Mouse (Mus musculus) hindbrain, postnatal 0 days (tissue): ENCODE data around the gene Myo16. TPM values are rescaled to one million over a fixed set of nuclear protein-coding genes. Genes with fewer than 3 reads are reported as not detected.

Source experiments
- ATAC-seq: fragments of 200-750 bp; cut with Nextera tagmentation; 2 replicates; pipeline ENCODE4 v1.8.0; 2017; ENCODE audit warnings: mild to moderate bottlenecking, moderate TSS enrichment, moderate library complexity
- DNase-seq: peaks from one replicate; pipeline ENCODE4 v3.0.0-alpha.2; 2015; ENCODE audit warnings: low spot score
- H3K27ac ChIP-seq: fragments of 300-500 bp; sonication (generic); 2 replicates; pipeline ENCODE4 v1.5.1; 2014; ENCODE audit warnings: mild to moderate bottlenecking
- H3K27me3 ChIP-seq: fragments of 300-500 bp; sonication (generic); 2 replicates; pipeline ENCODE4 v1.6.1; 2014; ENCODE audit warnings: low read length, mixed read lengths; ENCODE audit not compliant: insufficient read depth
- H3K36me3 ChIP-seq: fragments of 300-500 bp; sonication (generic); 2 replicates; pipeline ENCODE4 v1.6.1; 2014; ENCODE audit warnings: low read length, mixed read lengths; ENCODE audit not compliant: insufficient read depth
- H3K4me1 ChIP-seq: fragments of 300-500 bp; sonication (generic); 2 replicates; pipeline ENCODE4 v1.6.1; 2014; ENCODE audit warnings: antibody characterized with exemption, low read length, mixed read lengths; ENCODE audit not compliant: insufficient read depth
- H3K4me2 ChIP-seq: fragments of 300-500 bp; sonication (generic); 2 replicates; pipeline ENCODE4 v1.6.1; 2014; ENCODE audit warnings: low read depth, mild to moderate bottlenecking, low read length, moderate library complexity, mixed read lengths
- H3K4me3 ChIP-seq: fragments of 300-500 bp; sonication (generic); 2 replicates; pipeline ENCODE4 v1.5.1; 2014; ENCODE audit warnings: low read length
- H3K9ac ChIP-seq: fragments of 300-500 bp; sonication (generic); replicated peaks from 2 replicates; pipeline ENCODE4 v1.6.1; 2014; ENCODE audit warnings: mild to moderate bottlenecking, low read length, moderate library complexity, mixed read lengths
- H3K9me3 ChIP-seq: fragments of 300-500 bp; sonication (generic); 2 replicates; pipeline ENCODE4 v1.6.1; 2016; ENCODE audit warnings: low read length, mixed read lengths
- CTCF ChIP-seq: IDR thresholded peaks from 2 replicates; pipeline ENCODE4 v1.5.1; 2016; ENCODE audit warnings: antibody characterized with exemption, control low read depth, low read depth
- WGBS: fragments of 180-500 bp; shearing (Covaris S2); extraction: QIAGEN DNeasy Blood & Tissue Kit; methylation state at CpG from one replicate; pipeline ENCODE4 v1.1.7; 2014; 5-methylcytosine and 5-hydroxymethylcytosine counted together
- polyA plus RNA-seq: library from polyadenylated mRNA; unstranded; fragments of >200 nt; fragmentation: Nextera tagmentation; extraction: Ambion mirVana; gene quantifications from 2 replicates; pipeline ENCODE4 v1.2.1, GENCODE M21; 2015
- total RNA-seq: library from RNA; depleted of rRNA; stranded (reverse); fragments of >200 nt; gene quantifications from 2 replicates; pipeline ENCODE4 v1.2.3, GENCODE M21; 2014

Myo16 gene
- total and polyA plus RNA-seq, 2 experiments from 2014 or later = 8.7 to 71.2 TPM

GRCm38 (mm10) chr8:10270094-10270493 lies 116.4 kb downstream of the Myo16 start:
- H3K27me3 ChIP-seq = no peaks in the 10 kb centered on the region
- no peak overlapping the region for H3K27ac ChIP-seq
- H3K4me3 ChIP-seq = no peak overlapping the region
- no peak overlapping the region for H3K9ac ChIP-seq
- no peak for DNase-seq
- ATAC-seq = no peak
- H3K36me3 ChIP-seq = no peaks in the 10 kb centered on the region
- H3K9me3 ChIP-seq = no peaks in the 10 kb centered on the region
- no peak for TF ChIP-seq CTCF
- no peak overlapping the region for H3K4me2 ChIP-seq
- no peaks in the 10 kb centered on the region for H3K4me1 ChIP-seq
- 93% methylated on average over 4 of the region's 4 CpGs for WGBS

GRCm38 (mm10) chr8:10292600-10292999 lies 138.9 kb downstream of the Myo16 start:
- H3K4me2 ChIP-seq = no peak overlapping the region
- 71% methylated on average over 4 of the region's 4 CpGs for WGBS
- no peak overlapping the region for H3K27ac ChIP-seq
- no peaks in the 10 kb centered on the region for H3K36me3 ChIP-seq
- no peak overlapping the region for H3K4me3 ChIP-seq
- H3K4me1 ChIP-seq = no peaks in the 10 kb centered on the region
- no peak overlapping the region for H3K9ac ChIP-seq
- no peaks in the 10 kb centered on the region for H3K9me3 ChIP-seq
- no peaks in the 10 kb centered on the region for H3K27me3 ChIP-seq
- DNase-seq (no peak), ATAC-seq (no peak)
- no peak for TF ChIP-seq CTCF

GRCm38 (mm10) chr8:10300797-10301196 lies 147.1 kb downstream of the Myo16 start:
- DNase-seq (peak; percentile 33), ATAC-seq (no peak)
- no peaks in the 10 kb centered on the region for H3K9me3 ChIP-seq
- WGBS = 48% methylated on average over 3 of the region's 3 CpGs
- H3K4me3 ChIP-seq = no peak overlapping the region
- H3K36me3 ChIP-seq = no peaks in the 10 kb centered on the region
- H3K4me1 ChIP-seq = peaks cover 6% of the 10 kb centered on the region; the same call in 1 of the 2 replicates
- H3K4me2 ChIP-seq = no peak overlapping the region
- no peak overlapping the region for H3K27ac ChIP-seq
- TF ChIP-seq CTCF = peak; percentile 63
- H3K9ac ChIP-seq = no peak overlapping the region
- no peaks in the 10 kb centered on the region for H3K27me3 ChIP-seq

DNA sequence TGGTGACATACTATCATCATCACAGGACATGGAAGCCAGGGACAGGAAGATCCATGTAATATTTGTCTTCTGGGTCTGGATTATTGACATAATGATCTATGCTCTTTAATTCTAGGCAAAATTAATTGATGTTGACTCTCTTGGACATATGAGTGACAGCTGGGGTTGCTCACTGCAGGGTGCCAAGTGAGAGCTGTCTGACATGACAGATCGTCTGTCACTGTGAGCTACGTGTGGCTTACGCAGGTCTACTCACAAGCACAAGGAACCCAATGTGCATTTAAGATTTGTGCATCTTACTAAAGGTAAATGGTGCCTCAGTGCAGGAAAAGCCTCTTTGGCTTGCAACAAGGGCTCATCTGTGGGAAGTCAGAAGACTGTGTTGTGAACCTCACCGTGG lies 149.3 kb downstream of the Myo16 start:
- ATAC-seq (no peak), DNase-seq (peak; percentile 30)
- 42% methylated on average over 4 of the region's 4 CpGs for WGBS
- Histone ChIP-seq H3K4me1 (peaks cover 12% of the 10 kb centered on the region; the same call in 1 of the 2 replicates), H3K4me2 (no peak overlapping the region), H3K36me3 (no peaks in the 10 kb centered on the region), H3K4me3 (no peak overlapping the region), H3K27me3 (no peaks in the 10 kb centered on the region), H3K27ac (no peak overlapping the region), H3K9me3 (no peaks in the 10 kb centered on the region), H3K9ac (no peak overlapping the region)
- no peak for TF ChIP-seq CTCF

- DNase-seq (no peak), ATAC-seq (no peak)
- 67% methylated on average over 3 of the region's 3 CpGs for WGBS
- H3K4me1 ChIP-seq = peaks cover 15% of the 10 kb centered on the region; the same call in 1 of the 2 replicates
- no peak for TF ChIP-seq CTCF
- H3K27me3 ChIP-seq = no peaks in the 10 kb centered on the region
- H3K27ac ChIP-seq = no peak overlapping the region
- no peaks in the 10 kb centered on the region for H3K9me3 ChIP-seq
- H3K36me3 ChIP-seq = no peaks in the 10 kb centered on the region
- no peak overlapping the region for H3K4me2 ChIP-seq
- no peak overlapping the region for H3K4me3 ChIP-seq
- no peak overlapping the region for H3K9ac ChIP-seq
Observed at GRCm38 (mm10) chr8:10303992-10304391, 150.3 kb downstream of the Myo16 start.

DNA sequence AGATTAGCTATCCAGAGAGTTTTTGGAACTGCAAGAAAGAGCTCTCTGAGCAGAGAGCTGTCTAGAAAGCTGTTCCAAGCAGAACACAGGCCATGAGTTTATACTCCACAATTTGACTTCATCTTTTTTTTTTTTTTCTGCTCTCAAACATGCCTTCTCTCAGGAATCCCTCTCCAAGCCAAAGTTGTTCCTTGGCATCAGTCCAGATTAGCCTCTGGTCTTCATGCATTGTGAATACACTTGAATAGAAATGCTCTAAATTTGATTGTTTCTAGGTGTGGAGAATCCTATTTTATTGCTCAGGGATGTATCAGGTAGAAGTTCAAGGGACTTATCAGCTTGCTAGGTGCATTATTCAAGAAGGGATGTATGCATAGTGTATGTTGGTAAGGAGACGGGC lies 151.0 kb downstream of the Myo16 start:
- TF ChIP-seq CTCF = no peak
- Histone ChIP-seq H3K27me3 (no peaks in the 10 kb centered on the region), H3K9ac (no peak overlapping the region), H3K4me1 (peaks cover 15% of the 10 kb centered on the region; the same call in 1 of the 2 replicates), H3K36me3 (no peaks in the 10 kb centered on the region), H3K4me3 (no peak overlapping the region), H3K27ac (no peak overlapping the region), H3K9me3 (no peaks in the 10 kb centered on the region), H3K4me2 (no peak overlapping the region)
- 77% methylated on average over 1 of the region's 1 CpGs for WGBS
- peak; percentile 47 for DNase-seq
- ATAC-seq = no peak

- Histone ChIP-seq H3K36me3 (no peaks in the 10 kb centered on the region), H3K4me3 (no peak overlapping the region), H3K4me1 (peaks cover 13% of the 10 kb centered on the region; the same call in 1 of the 2 replicates), H3K27me3 (no peaks in the 10 kb centered on the region), H3K27ac (no peak overlapping the region), H3K4me2 (no peak overlapping the region), H3K9me3 (no peaks in the 10 kb centered on the region), H3K9ac (no peak overlapping the region)
- DNase-seq (no peak), ATAC-seq (no peak)
- 81% methylated on average over 6 of the region's 6 CpGs for WGBS
- TF ChIP-seq CTCF = no peak
Observed at GRCm38 (mm10) chr8:10307345-10307744, 153.6 kb downstream of the Myo16 start.
